Mouse (Mus musculus) heart, embryonic 13.5 days (tissue): Measurements from ENCODE around the gene Olfr646. TPM values are rescaled to one million over a fixed set of nuclear protein-coding genes. Genes with fewer than 3 reads are reported as not detected.

Experiments used
- ATAC-seq: fragments of 200-750 bp; cut with Nextera tagmentation; 2 replicates; pipeline ENCODE4 v1.8.0; 2017; ENCODE audit warnings: moderate TSS enrichment; ENCODE audit not compliant: insufficient number of reproducible peaks, low FRiP score, low TSS enrichment; ENCODE audit errors: extremely low read depth
- H3K27ac ChIP-seq: fragments of 300-500 bp; sonication (generic); replicated peaks from 2 replicates; pipeline ENCODE4 v1.5.1; 2015; ENCODE audit warnings: moderate library complexity, mild to moderate bottlenecking, inconsistent platforms
- H3K27me3 ChIP-seq: fragments of 300-500 bp; sonication (generic); replicated peaks from 2 replicates; pipeline ENCODE4 v1.6.1; 2015; ENCODE audit warnings: mild to moderate bottlenecking, inconsistent platforms
- H3K36me3 ChIP-seq: fragments of 300-500 bp; sonication (generic); 2 replicates; pipeline ENCODE4 v1.6.1; 2015; ENCODE audit warnings: mild to moderate bottlenecking, inconsistent platforms
- H3K4me1 ChIP-seq: fragments of 300-500 bp; sonication (generic); 2 replicates; pipeline ENCODE4 v1.6.1; 2015; ENCODE audit warnings: inconsistent platforms
- H3K4me2 ChIP-seq: fragments of 300-500 bp; sonication (generic); 2 replicates; pipeline ENCODE4 v1.6.1; 2015; ENCODE audit warnings: inconsistent platforms, mild to moderate bottlenecking, moderate library complexity
- H3K4me3 ChIP-seq: fragments of 300-500 bp; sonication (generic); 2 replicates; pipeline ENCODE4 v1.5.1; 2015; ENCODE audit warnings: moderate library complexity, mild to moderate bottlenecking, inconsistent platforms
- H3K9ac ChIP-seq: fragments of 300-500 bp; sonication (generic); 2 replicates; pipeline ENCODE4 v1.6.1; 2015; ENCODE audit warnings: inconsistent platforms, mild to moderate bottlenecking, moderate library complexity
- H3K9me3 ChIP-seq: fragments of 300-500 bp; sonication (generic); 2 replicates; pipeline ENCODE4 v1.6.1; 2016; ENCODE audit warnings: inconsistent platforms
- WGBS: fragments of 180-500 bp; shearing (Covaris S2); methylation state at CpG from one replicate; pipeline ENCODE4 v1.1.7; 2015; ENCODE audit warnings: mixed read lengths; 5-methylcytosine and 5-hydroxymethylcytosine counted together
- polyA plus RNA-seq: library from polyadenylated mRNA; unstranded; fragments of >200 nt; fragmentation: Nextera tagmentation; extraction: Ambion mirVana; gene quantifications from 2 replicates; pipeline ENCODE4 v1.2.1, GENCODE M21; 2015

The Olfr646 gene
- polyA plus RNA-seq: not detected in 2 replicates

GRCm38 (mm10) chr7:104104757-104104972 lies at the start of gene Olfr646:
Gene Olfr646, plus strand, starts transcription at chr7:104104873.
- Histone ChIP-seq H3K27ac (no peak within 1 kb of the TSS), H3K9ac (no peak within 1 kb of the TSS), H3K36me3 (no peaks in the 10 kb centered on the region), H3K9me3 (no peaks in the 10 kb centered on the region), H3K4me1 (no peaks in the 10 kb centered on the region), H3K4me3 (no peak within 1 kb of the TSS), H3K4me2 (no peak within 1 kb of the TSS), H3K27me3 (no peaks in the 10 kb centered on the region)
- no peak for ATAC-seq

GRCm38 (mm10) chr7:104059215-104059614 lies 45.5 kb upstream of the Olfr646 start:
- H3K4me3 ChIP-seq: no peak overlapping the region
- no peak overlapping the region for H3K9ac ChIP-seq
- 75% methylated on average over 1 of the region's 1 CpGs for WGBS
- H3K36me3 ChIP-seq: no peaks in the 10 kb centered on the region
- H3K27me3 ChIP-seq: no peaks in the 10 kb centered on the region
- H3K27ac ChIP-seq: no peak overlapping the region
- no peak for ATAC-seq
- no peak overlapping the region for H3K4me2 ChIP-seq
- H3K9me3 ChIP-seq: no peaks in the 10 kb centered on the region
- no peaks in the 10 kb centered on the region for H3K4me1 ChIP-seq

- Histone ChIP-seq H3K4me2 (no peak within 1 kb of the TSS), H3K27me3 (no peaks in the 10 kb centered on the region), H3K36me3 (no peaks in the 10 kb centered on the region), H3K9me3 (no peaks in the 10 kb centered on the region), H3K4me1 (no peaks in the 10 kb centered on the region), H3K27ac (no peak within 1 kb of the TSS), H3K4me3 (no peak within 1 kb of the TSS), H3K9ac (no peak within 1 kb of the TSS)
- 45% methylated on average over 2 of the region's 2 CpGs for WGBS
- ATAC-seq: no peak
Observed at GRCm38 (mm10) chr7:104061345-104061744, 43.3 kb upstream of the Olfr646 start, which contains the start of gene 4930516K23Rik. Gene 4930516K23Rik, minus strand, starts transcription at chr7:104061445.

GRCm38 (mm10) chr7:104071769-104072168 lies 32.9 kb upstream of the Olfr646 start, which contains the start of gene Olfr644:
Gene Olfr644, minus strand, starts transcription at chr7:104071869.
- 62% methylated on average over 2 of the region's 2 CpGs for WGBS
- no peaks in the 10 kb centered on the region for H3K4me1 ChIP-seq
- no peaks in the 10 kb centered on the region for H3K27me3 ChIP-seq
- no peak within 1 kb of the TSS for H3K9ac ChIP-seq
- no peak for ATAC-seq
- no peak within 1 kb of the TSS for H3K4me2 ChIP-seq
- no peak within 1 kb of the TSS for H3K4me3 ChIP-seq
- no peaks in the 10 kb centered on the region for H3K36me3 ChIP-seq
- no peak within 1 kb of the TSS for H3K27ac ChIP-seq
- H3K9me3 ChIP-seq: peaks cover 3% of the 10 kb centered on the region; the same call in 1 of the 2 replicates

- Histone ChIP-seq H3K9ac (no peak within 1 kb of the TSS), H3K9me3 (no peaks in the 10 kb centered on the region), H3K4me2 (no peak within 1 kb of the TSS), H3K4me3 (no peak within 1 kb of the TSS), H3K4me1 (no peaks in the 10 kb centered on the region), H3K27me3 (no peaks in the 10 kb centered on the region), H3K27ac (no peak within 1 kb of the TSS), H3K36me3 (no peaks in the 10 kb centered on the region)
- no peak for ATAC-seq
- WGBS: 54% methylated on average over 1 of the region's 1 CpGs
Observed at GRCm38 (mm10) chr7:104085365-104085764, 19.3 kb upstream of the Olfr646 start, which contains the start of gene Olfr645. Gene Olfr645, minus strand, starts transcription at chr7:104085465.

- no peak for ATAC-seq
- 62% methylated on average over 4 of the region's 4 CpGs for WGBS
- no peaks in the 10 kb centered on the region for H3K36me3 ChIP-seq
- H3K4me3 ChIP-seq: no peak overlapping the region
- H3K9me3 ChIP-seq: no peaks in the 10 kb centered on the region
- H3K4me1 ChIP-seq: no peaks in the 10 kb centered on the region
- H3K27ac ChIP-seq: no peak overlapping the region
- no peaks in the 10 kb centered on the region for H3K27me3 ChIP-seq
- H3K4me2 ChIP-seq: no peak overlapping the region
- H3K9ac ChIP-seq: no peak overlapping the region
Observed at GRCm38 (mm10) chr7:104103913-104104756, 538 bp upstream of the Olfr646 start.

- Histone ChIP-seq H3K27me3 (no peaks in the 10 kb centered on the region), H3K9me3 (no peaks in the 10 kb centered on the region), H3K4me2 (no peak within 1 kb of the TSS), H3K9ac (no peak within 1 kb of the TSS), H3K4me3 (no peak within 1 kb of the TSS), H3K27ac (no peak within 1 kb of the TSS), H3K4me1 (no peaks in the 10 kb centered on the region), H3K36me3 (no peaks in the 10 kb centered on the region)
- ATAC-seq: no peak
- 84% methylated on average over 5 of the region's 5 CpGs for WGBS
Observed at GRCm38 (mm10) chr7:104129726-104130125, 25.1 kb downstream of the Olfr646 start, which contains the start of gene Ubqln5. Gene Ubqln5, minus strand, starts transcription at chr7:104129826.

- Histone ChIP-seq H3K9ac (no peak within 1 kb of the TSS), H3K4me1 (no peaks in the 10 kb centered on the region), H3K4me2 (no peak within 1 kb of the TSS), H3K27ac (no peak within 1 kb of the TSS), H3K36me3 (no peaks in the 10 kb centered on the region), H3K4me3 (no peak within 1 kb of the TSS), H3K9me3 (no peaks in the 10 kb centered on the region), H3K27me3 (no peaks in the 10 kb centered on the region)
- no peak for ATAC-seq
- WGBS: 80% methylated on average over 5 of the region's 5 CpGs
Observed at GRCm38 (mm10) chr7:104137305-104137704, 32.6 kb downstream of the Olfr646 start, which contains the start of gene Olfr643. Gene Olfr643, minus strand, starts transcription at chr7:104137405.

GRCm38 (mm10) chr7:104143179-104143578 lies 38.5 kb downstream of the Olfr646 start, which contains the start of gene Ubqln3:
Gene Ubqln3, minus strand, starts transcription at chr7:104143279.
- no peak within 1 kb of the TSS for H3K4me3 ChIP-seq
- no peaks in the 10 kb centered on the region for H3K36me3 ChIP-seq
- WGBS: 61% methylated on average over 3 of the region's 3 CpGs
- no peak within 1 kb of the TSS for H3K27ac ChIP-seq
- H3K4me1 ChIP-seq: no peaks in the 10 kb centered on the region
- H3K4me2 ChIP-seq: no peak within 1 kb of the TSS
- no peaks in the 10 kb centered on the region for H3K9me3 ChIP-seq
- no peak within 1 kb of the TSS for H3K9ac ChIP-seq
- no peak for ATAC-seq
- no peaks in the 10 kb centered on the region for H3K27me3 ChIP-seq

- no peak for ATAC-seq
- H3K9ac ChIP-seq: no peak within 1 kb of the TSS
- no peak within 1 kb of the TSS for H3K4me3 ChIP-seq
- 81% methylated on average over 2 of the region's 2 CpGs for WGBS
- no peaks in the 10 kb centered on the region for H3K36me3 ChIP-seq
- H3K27me3 ChIP-seq: no peaks in the 10 kb centered on the region
- H3K27ac ChIP-seq: no peak within 1 kb of the TSS
- no peaks in the 10 kb centered on the region for H3K9me3 ChIP-seq
- no peaks in the 10 kb centered on the region for H3K4me1 ChIP-seq
- no peak within 1 kb of the TSS for H3K4me2 ChIP-seq
Observed at GRCm38 (mm10) chr7:104150456-104150855, 45.8 kb downstream of the Olfr646 start, which contains the start of gene Ubqlnl. Gene Ubqlnl, minus strand, starts transcription at chr7:104150556.
